Mouse (Mus musculus) forebrain, embryonic 14.5 days (tissue): ENCODE results near the gene Noxa1. TPM values are rescaled to one million over a fixed set of nuclear protein-coding genes. Genes with fewer than 3 reads are reported as not detected.

Experiments used
- ATAC-seq: fragments of 200-750 bp; cut with Nextera tagmentation; 2 replicates; pipeline ENCODE4 v1.8.0; 2017; ENCODE audit warnings: mild to moderate bottlenecking, moderate library complexity
- DNase-seq: peaks from one replicate; pipeline ENCODE4 v3.0.0-alpha.2; 2015; ENCODE audit warnings: low spot score
- H3K27ac ChIP-seq: fragments of 300-500 bp; sonication (generic); 2 replicates; pipeline ENCODE4 v1.5.1; 2014; ENCODE audit warnings: low read depth, mild to moderate bottlenecking, control low read depth, low read length, moderate library complexity
- H3K27me3 ChIP-seq: fragments of 300-500 bp; sonication (generic); replicated peaks from 2 replicates; pipeline ENCODE4 v1.6.1; 2014; ENCODE audit warnings: low read length, control low read depth, mixed read lengths; ENCODE audit not compliant: control insufficient read depth, insufficient read depth
- H3K36me3 ChIP-seq: fragments of 300-500 bp; sonication (generic); 2 replicates; pipeline ENCODE4 v1.6.1; 2014; ENCODE audit warnings: low read length, control low read depth; ENCODE audit not compliant: control insufficient read depth, insufficient read depth
- H3K4me1 ChIP-seq: fragments of 300-500 bp; sonication (generic); 2 replicates; pipeline ENCODE4 v1.6.1; 2014; ENCODE audit warnings: antibody characterized with exemption, low read length, control low read depth; ENCODE audit not compliant: control insufficient read depth, insufficient read depth
- H3K4me2 ChIP-seq: fragments of 300-500 bp; sonication (generic); 2 replicates; pipeline ENCODE4 v1.6.1; 2014; ENCODE audit warnings: mild to moderate bottlenecking, control low read depth, low read length
- H3K4me3 ChIP-seq: fragments of 300-500 bp; sonication (generic); 2 replicates; pipeline ENCODE4 v1.5.1; 2014; ENCODE audit warnings: low read depth, low read length, control low read depth
- H3K9ac ChIP-seq: fragments of 300-500 bp; sonication (generic); 2 replicates; pipeline ENCODE4 v1.6.1; 2014; ENCODE audit warnings: mild to moderate bottlenecking, low read length, control low read depth, moderate library complexity
- H3K9me3 ChIP-seq: fragments of 300-500 bp; sonication (generic); replicated peaks from 2 replicates; pipeline ENCODE4 v1.6.1; 2016; ENCODE audit warnings: low read length, control low read depth, mixed read lengths; ENCODE audit not compliant: control insufficient read depth
- WGBS: fragments of 180-500 bp; shearing (Covaris S2); extraction: QIAGEN DNeasy Blood & Tissue Kit; methylation state at CpG from one replicate; pipeline ENCODE4 v1.1.7; 2014; 5-methylcytosine and 5-hydroxymethylcytosine counted together
- polyA plus RNA-seq: library from polyadenylated mRNA; unstranded; fragments of >200 nt; fragmentation: Nextera tagmentation; extraction: Ambion mirVana; gene quantifications from 2 replicates; pipeline ENCODE4 v1.2.1, GENCODE M21; 2014

Noxa1 gene
- polyA plus RNA-seq, result not detected in 2 replicates

- H3K9me3 ChIP-seq, result no peaks in the 10 kb centered on the region
- no peak within 1 kb of the TSS for H3K4me2 ChIP-seq
- H3K9ac ChIP-seq, result no peak within 1 kb of the TSS; the same call in 1 of the 2 replicates
- ATAC-seq (no peak), DNase-seq (no peak)
- H3K27me3 ChIP-seq, result no peaks in the 10 kb centered on the region
- no peak within 1 kb of the TSS for H3K4me3 ChIP-seq
- no peaks in the 10 kb centered on the region for H3K36me3 ChIP-seq
- H3K27ac ChIP-seq, result no peak within 1 kb of the TSS
- WGBS, result 48% methylated on average over 28 of the region's 28 CpGs
- H3K4me1 ChIP-seq, result peaks cover 12% of the 10 kb centered on the region
Measured at GRCm38 (mm10) chr2:25095109-25095850, at the start of gene Noxa1. Gene Noxa1, minus strand, starts transcription at chr2:25095149.

- Histone ChIP-seq H3K9ac (no peak overlapping the region), H3K27me3 (no peaks in the 10 kb centered on the region), H3K27ac (no peak overlapping the region), H3K4me2 (no peak overlapping the region), H3K36me3 (no peaks in the 10 kb centered on the region), H3K9me3 (no peaks in the 10 kb centered on the region), H3K4me3 (no peak overlapping the region), H3K4me1 (no peaks in the 10 kb centered on the region)
- DNase-seq (no peak), ATAC-seq (no peak)
- 85% methylated on average over 5 of the region's 5 CpGs for WGBS
Measured at GRCm38 (mm10) chr2:25141921-25142320, 47.0 kb upstream of the Noxa1 start.

- no peaks in the 10 kb centered on the region for H3K9me3 ChIP-seq
- H3K4me1 ChIP-seq, result no peaks in the 10 kb centered on the region
- WGBS, result 66% methylated on average over 4 of the region's 4 CpGs
- no peak for ATAC-seq
- no peaks in the 10 kb centered on the region for H3K27me3 ChIP-seq
- no peak overlapping the region for H3K4me2 ChIP-seq
- DNase-seq, result no peak
- no peak overlapping the region for H3K9ac ChIP-seq
- H3K27ac ChIP-seq, result no peak overlapping the region
- no peak overlapping the region for H3K4me3 ChIP-seq
- no peaks in the 10 kb centered on the region for H3K36me3 ChIP-seq
Measured at GRCm38 (mm10) chr2:25141185-25141584, 46.2 kb upstream of the Noxa1 start.

- WGBS, result 87% methylated on average over 6 of the region's 6 CpGs
- Histone ChIP-seq H3K9me3 (no peaks in the 10 kb centered on the region), H3K4me1 (no peaks in the 10 kb centered on the region), H3K36me3 (no peaks in the 10 kb centered on the region), H3K4me2 (no peak overlapping the region), H3K27me3 (no peaks in the 10 kb centered on the region), H3K4me3 (no peak overlapping the region), H3K27ac (no peak overlapping the region), H3K9ac (no peak overlapping the region)
- ATAC-seq (no peak), DNase-seq (no peak)
Measured at GRCm38 (mm10) chr2:25137832-25138231, 42.9 kb upstream of the Noxa1 start.

- Histone ChIP-seq H3K27me3 (no peaks in the 10 kb centered on the region), H3K36me3 (no peaks in the 10 kb centered on the region), H3K27ac (no peak overlapping the region), H3K4me1 (peaks cover 15% of the 10 kb centered on the region), H3K9me3 (no peaks in the 10 kb centered on the region), H3K9ac (no peak overlapping the region), H3K4me3 (no peak overlapping the region), H3K4me2 (no peak overlapping the region)
- DNase-seq (no peak), ATAC-seq (no peak)
- 67% methylated on average over 9 of the region's 9 CpGs for WGBS
Measured at GRCm38 (mm10) chr2:25131601-25132000, 36.7 kb upstream of the Noxa1 start.

- H3K9me3 ChIP-seq, result no peaks in the 10 kb centered on the region
- no peak overlapping the region for H3K9ac ChIP-seq
- DNase-seq (no peak), ATAC-seq (no peak)
- H3K27ac ChIP-seq, result no peak overlapping the region
- 85% methylated on average over 11 of the region's 11 CpGs for WGBS
- H3K36me3 ChIP-seq, result no peaks in the 10 kb centered on the region
- H3K4me2 ChIP-seq, result no peak overlapping the region
- peaks cover 28% of the 10 kb centered on the region for H3K4me1 ChIP-seq
- H3K27me3 ChIP-seq, result no peaks in the 10 kb centered on the region
- no peak overlapping the region for H3K4me3 ChIP-seq
Measured at GRCm38 (mm10) chr2:25128072-25128471, 33.1 kb upstream of the Noxa1 start.

- no peak overlapping the region for H3K9ac ChIP-seq
- H3K27me3 ChIP-seq, result no peaks in the 10 kb centered on the region
- ATAC-seq, result peak; percentile 10; the same call in 1 of the 2 replicates
- peak overlapping the region; percentile 95 for H3K27ac ChIP-seq
- no peaks in the 10 kb centered on the region for H3K9me3 ChIP-seq
- H3K4me3 ChIP-seq, result no peak overlapping the region
- peak; percentile 49 for DNase-seq
- H3K4me1 ChIP-seq, result peaks cover 28% of the 10 kb centered on the region
- 25% methylated on average over 5 of the region's 5 CpGs for WGBS
- no peak overlapping the region for H3K4me2 ChIP-seq
- H3K36me3 ChIP-seq, result no peaks in the 10 kb centered on the region
Measured at GRCm38 (mm10) chr2:25127206-25127605, 32.3 kb upstream of the Noxa1 start.

- H3K27me3 ChIP-seq, result no peaks in the 10 kb centered on the region
- H3K27ac ChIP-seq, result peak overlapping the region; percentile 95
- ATAC-seq, result peak; percentile 91
- H3K4me3 ChIP-seq, result no peak overlapping the region
- DNase-seq, result peak; percentile 92
- H3K9ac ChIP-seq, result peak overlapping the region; percentile 29; the same call in 1 of the 2 replicates
- 0 out of 2 replicates have a peak overlapping the region, but pooled peaks have one; percentile 16 for H3K4me2 ChIP-seq
- no peaks in the 10 kb centered on the region for H3K9me3 ChIP-seq
- no peaks in the 10 kb centered on the region for H3K36me3 ChIP-seq
- H3K4me1 ChIP-seq, result peaks cover 28% of the 10 kb centered on the region
- 1% methylated on average over 19 of the region's 19 CpGs for WGBS
Measured at GRCm38 (mm10) chr2:25126011-25127010, 31.4 kb upstream of the Noxa1 start.
